Comparison of ENCODE assay signal across 8 mouse cellular contexts in the genomic region with DNA sequence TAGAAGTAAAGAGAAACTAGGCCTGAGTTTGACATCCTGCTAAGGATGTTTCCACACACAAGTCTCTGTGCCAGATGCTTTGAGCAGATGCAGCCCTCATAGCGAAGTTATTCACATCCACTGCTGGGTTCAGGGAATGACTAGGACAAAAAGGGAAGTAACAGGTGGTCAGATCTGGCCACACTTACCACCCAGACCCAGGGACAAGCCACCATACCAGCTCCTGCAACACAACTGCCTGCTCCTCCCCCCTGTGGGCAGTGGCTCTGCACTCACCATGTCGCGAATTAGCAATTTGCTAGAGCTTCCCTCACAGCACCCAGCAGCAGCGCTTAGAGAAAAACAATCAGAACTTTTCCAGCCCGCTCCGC. TPM values are rescaled to one million over a fixed set of nuclear protein-coding genes. Genes with fewer than 3 reads are reported as not detected.
DNase-seq lines count a peak whose midpoint lies in the region; ATAC-seq and TF ChIP-seq lines count a peak whose summit lies in the region.
"Not testable (repeated sequence)": the region's sequence is repeated elsewhere in the genome, so short reads cannot be mapped to it uniquely, and the experiment has no call there.

No protein-coding gene starts in this region.

- H3K27me3 ChIP-seq in E14TG2a.4 (ENCODE audit: insufficient read depth, low read length); embryonic facial prominence, embryonic 11.5 days (ENCODE audit: control insufficient read depth, insufficient read depth, low read length); forebrain, postnatal 0 days (ENCODE audit: insufficient read depth, low read length); hindbrain, embryonic 12.5 days; kidney, postnatal 0 days (ENCODE audit: insufficient read depth, low read length); liver, embryonic 15.5 days; midbrain, embryonic 13.5 days; stomach, embryonic 14.5 days (ENCODE audit: control insufficient read depth, insufficient read depth, low read length): not testable (repeated sequence)

- 0% methylated on average over 6 of the region's 6 CpGs for WGBS in embryonic facial prominence, embryonic 11.5 days
- WGBS in forebrain, postnatal 0 days, result 0% methylated on average over 6 of the region's 6 CpGs
- WGBS in hindbrain, embryonic 12.5 days, result under 1% methylated on average over 6 of the region's 6 CpGs
- WGBS in kidney, postnatal 0 days, result 0% methylated on average over 6 of the region's 6 CpGs
- WGBS in liver, embryonic 15.5 days (ENCODE audit: insufficient replicate concordance), result under 1% methylated on average over 6 of the region's 6 CpGs
- WGBS in midbrain, embryonic 13.5 days, result 0% methylated on average over 6 of the region's 6 CpGs
- WGBS in stomach, embryonic 14.5 days, result 0% methylated on average over 6 of the region's 6 CpGs

- not testable (repeated sequence) for H3K36me3 ChIP-seq in E14TG2a.4 (ENCODE audit: insufficient read depth, low read length); embryonic facial prominence, embryonic 11.5 days (replicated peaks; ENCODE audit: control insufficient read depth, insufficient read depth, low read depth, low read length); forebrain, postnatal 0 days (ENCODE audit: insufficient read depth); hindbrain, embryonic 12.5 days; kidney, postnatal 0 days (ENCODE audit: insufficient read depth, low read length); liver, embryonic 15.5 days (replicated peaks); stomach, embryonic 14.5 days (ENCODE audit: control insufficient read depth, insufficient read depth, low read length)
- H3K36me3 ChIP-seq in midbrain, embryonic 13.5 days, result peaks cover 14% of the 10 kb centered on the region; the same call in 1 of the 2 replicates

- ATAC-seq in embryonic facial prominence, embryonic 11.5 days (replicated peaks; ENCODE audit: insufficient number of reproducible peaks, low FRiP score, low TSS enrichment, low read depth), result peak; percentile 83; the same call in 1 of the 2 replicates
- not testable (repeated sequence) for ATAC-seq in forebrain, postnatal 0 days; kidney, postnatal 0 days (replicated peaks; ENCODE audit: low FRiP score, low read depth); midbrain, embryonic 13.5 days; stomach, embryonic 14.5 days (ENCODE audit: insufficient number of reproducible peaks, insufficient read depth, low FRiP score, low read depth)
- ATAC-seq in hindbrain, embryonic 12.5 days (ENCODE audit: low FRiP score), result peak; percentile 81
- ATAC-seq in liver, embryonic 15.5 days (ENCODE audit: insufficient read depth), result peak; percentile 47

- not testable (repeated sequence) for TF ChIP-seq CTCF in E14TG2a.4 (conservative IDR thresholded peaks at IDR 0.05; ENCODE audit: low read length); forebrain, postnatal 0 days (IDR thresholded peaks at IDR 0.05; ENCODE audit: low read depth); kidney, postnatal 0 days (IDR thresholded peaks at IDR 0.05; ENCODE audit: low read depth)

- H3K9ac ChIP-seq in embryonic facial prominence, embryonic 11.5 days (replicated peaks; ENCODE audit: low read length), result peak overlapping the region; percentile 62
- peak overlapping the region; percentile 23 for H3K9ac ChIP-seq in forebrain, postnatal 0 days
- peak overlapping the region; percentile 49 for H3K9ac ChIP-seq in hindbrain, embryonic 12.5 days
- peak overlapping the region; percentile 55 for H3K9ac ChIP-seq in kidney, postnatal 0 days (ENCODE audit: low read depth, low read length)
- peak overlapping the region; percentile 62 for H3K9ac ChIP-seq in liver, embryonic 15.5 days
- H3K9ac ChIP-seq in midbrain, embryonic 13.5 days (replicated peaks), result peak overlapping the region; percentile 23; the same call in 1 of the 2 replicates
- peak overlapping the region; percentile 33; the same call in 1 of the 2 replicates for H3K9ac ChIP-seq in stomach, embryonic 14.5 days (replicated peaks; ENCODE audit: low read depth, low read length)

- not testable (repeated sequence) for H3K9me3 ChIP-seq in E14TG2a.4 (ENCODE audit: low read length); embryonic facial prominence, embryonic 11.5 days (replicated peaks; ENCODE audit: control insufficient read depth, low read length); forebrain, postnatal 0 days (ENCODE audit: low read length); kidney, postnatal 0 days (replicated peaks; ENCODE audit: low read length); liver, embryonic 15.5 days (replicated peaks); stomach, embryonic 14.5 days (ENCODE audit: control insufficient read depth, low read depth, low read length)
- H3K9me3 ChIP-seq in hindbrain, embryonic 12.5 days (replicated peaks), result peaks cover 13% of the 10 kb centered on the region; the same call in 1 of the 2 replicates
- 0 out of 2 replicates have a peak, but pooled peaks cover 13% of the 10 kb centered on the region for H3K9me3 ChIP-seq in midbrain, embryonic 13.5 days

- peak overlapping the region; percentile 36; the same call in 1 of the 2 replicates for H3K4me2 ChIP-seq in embryonic facial prominence, embryonic 11.5 days (ENCODE audit: low read depth, low read length)
- peak overlapping the region; percentile 54 for H3K4me2 ChIP-seq in forebrain, postnatal 0 days (ENCODE audit: low read depth)
- peak overlapping the region; percentile 74 for H3K4me2 ChIP-seq in hindbrain, embryonic 12.5 days (replicated peaks)
- peak overlapping the region; percentile 73 for H3K4me2 ChIP-seq in kidney, postnatal 0 days (ENCODE audit: low read length)
- H3K4me2 ChIP-seq in liver, embryonic 15.5 days, result peak overlapping the region; percentile 93
- peak overlapping the region; percentile 63 for H3K4me2 ChIP-seq in midbrain, embryonic 13.5 days (replicated peaks)
- peak overlapping the region; percentile 78 for H3K4me2 ChIP-seq in stomach, embryonic 14.5 days (replicated peaks; ENCODE audit: low read depth, low read length)

- peaks cover 13% of the 10 kb centered on the region for H3K4me1 ChIP-seq in E14TG2a.4 (replicated peaks; ENCODE audit: low read depth, low read length)
- H3K4me1 ChIP-seq in embryonic facial prominence, embryonic 11.5 days (ENCODE audit: control insufficient read depth, insufficient read depth, low read length); forebrain, postnatal 0 days (ENCODE audit: insufficient read depth); hindbrain, embryonic 12.5 days; kidney, postnatal 0 days (replicated peaks; ENCODE audit: insufficient read depth, low read length); liver, embryonic 15.5 days (replicated peaks); midbrain, embryonic 13.5 days (replicated peaks); stomach, embryonic 14.5 days (ENCODE audit: control insufficient read depth, insufficient read depth, low read length): not testable (repeated sequence)

- 0 out of 2 replicates have a peak overlapping the region, but pooled peaks have one; percentile 20 for H3K27ac ChIP-seq in embryonic facial prominence, embryonic 11.5 days (replicated peaks; ENCODE audit: low read depth, low read length)
- H3K27ac ChIP-seq in forebrain, postnatal 0 days (ENCODE audit: low read depth, low read length); midbrain, embryonic 13.5 days: not testable (repeated sequence)
- peak overlapping the region; percentile 23; the same call in 1 of the 2 replicates for H3K27ac ChIP-seq in hindbrain, embryonic 12.5 days
- peak overlapping the region; percentile 74 for H3K27ac ChIP-seq in kidney, postnatal 0 days
- H3K27ac ChIP-seq in liver, embryonic 15.5 days (replicated peaks), result peak overlapping the region; percentile 74
- peak overlapping the region; percentile 61; the same call in 1 of the 2 replicates for H3K27ac ChIP-seq in stomach, embryonic 14.5 days (ENCODE audit: low read length)

- H3K4me3 ChIP-seq in E14TG2a.4 (replicated peaks; ENCODE audit: low read length), result peak overlapping the region; percentile 91
- peak overlapping the region; percentile 59 for H3K4me3 ChIP-seq in embryonic facial prominence, embryonic 11.5 days (ENCODE audit: low read depth, low read length)
- H3K4me3 ChIP-seq in forebrain, postnatal 0 days (ENCODE audit: low read depth, low read length), result peak overlapping the region; percentile 47
- peak overlapping the region; percentile 64 for H3K4me3 ChIP-seq in hindbrain, embryonic 12.5 days
- peak overlapping the region; percentile 60 for H3K4me3 ChIP-seq in kidney, postnatal 0 days (replicated peaks; ENCODE audit: low read depth, low read length)
- peak overlapping the region; percentile 77 for H3K4me3 ChIP-seq in liver, embryonic 15.5 days (replicated peaks)
- peak overlapping the region; percentile 58 for H3K4me3 ChIP-seq in midbrain, embryonic 13.5 days (replicated peaks)
- H3K4me3 ChIP-seq in stomach, embryonic 14.5 days (ENCODE audit: low read depth, low read length), result peak overlapping the region; percentile 60

- DNase-seq in embryonic facial prominence, embryonic 11.5 days (ENCODE audit: low spot score), result peak; percentile 4
- not testable (repeated sequence) for DNase-seq in forebrain, postnatal 0 days; kidney, postnatal 0 days (ENCODE audit: low spot score)

RNA-seq across cellular contexts. Expression of gene Gm20449, which starts 0.2 kb away (rescaled TPM):
- 0.08 TPM in 1 of 2 replicates, not detected in the other for polyA plus RNA-seq in embryonic facial prominence, embryonic 11.5 days (2014; fragmentation: Nextera tagmentation; extraction: Ambion mirVana)
- total RNA-seq in forebrain, postnatal 0 days (2014; rRNA removed), result 0.24 TPM in 1 of 2 replicates, not detected in the other
- polyA plus RNA-seq in forebrain, postnatal 0 days (2015; fragmentation: Nextera tagmentation; extraction: Ambion mirVana), result 0.04 and 0.13 TPM in 2 replicates
- 0.09 and 0.12 TPM in 2 replicates for polyA plus RNA-seq in hindbrain, embryonic 12.5 days (2016; fragmentation: Nextera tagmentation; extraction: Ambion mirVana)
- polyA plus RNA-seq in kidney, postnatal 0 days (2015; fragmentation: Nextera tagmentation; extraction: Ambion mirVana), result not detected in 2 replicates
- not detected in 2 replicates for polyA plus RNA-seq in liver, embryonic 15.5 days (2015; fragmentation: Nextera tagmentation; extraction: Ambion mirVana)
- 0.09 and 0.12 TPM in 2 replicates for polyA plus RNA-seq in midbrain, embryonic 13.5 days (2015; fragmentation: Nextera tagmentation; extraction: Ambion mirVana)
- polyA plus RNA-seq in stomach, embryonic 14.5 days (2014; fragmentation: Nextera tagmentation; extraction: Ambion mirVana), result 0.10 and 0.22 TPM in 2 replicates

RNA-seq across cellular contexts. Expression of gene AW146154, which starts 0.7 kb away (rescaled TPM):
- polyA plus RNA-seq in embryonic facial prominence, embryonic 11.5 days (2014; fragmentation: Nextera tagmentation; extraction: Ambion mirVana), result 8.2 and 14.1 TPM in 2 replicates
- 5.0 and 5.9 TPM in 2 replicates for total RNA-seq in forebrain, postnatal 0 days (2014; rRNA removed)
- 3.0 and 4.3 TPM in 2 replicates for polyA plus RNA-seq in forebrain, postnatal 0 days (2015; fragmentation: Nextera tagmentation; extraction: Ambion mirVana)
- polyA plus RNA-seq in hindbrain, embryonic 12.5 days (2016; fragmentation: Nextera tagmentation; extraction: Ambion mirVana), result 6.9 and 9.0 TPM in 2 replicates
- 12.3 and 12.4 TPM in 2 replicates for polyA plus RNA-seq in kidney, postnatal 0 days (2015; fragmentation: Nextera tagmentation; extraction: Ambion mirVana)
- 2.3 and 2.9 TPM in 2 replicates for polyA plus RNA-seq in liver, embryonic 15.5 days (2015; fragmentation: Nextera tagmentation; extraction: Ambion mirVana)
- 4.1 and 4.3 TPM in 2 replicates for polyA plus RNA-seq in midbrain, embryonic 13.5 days (2015; fragmentation: Nextera tagmentation; extraction: Ambion mirVana)
- 13.8 and 16.3 TPM in 2 replicates for polyA plus RNA-seq in stomach, embryonic 14.5 days (2014; fragmentation: Nextera tagmentation; extraction: Ambion mirVana)

RNA-seq across cellular contexts. Expression of gene Vmn2r57, which starts 50.5 kb away (rescaled TPM):
- 0.32 and 0.33 TPM in 2 replicates for polyA plus RNA-seq in embryonic facial prominence, embryonic 11.5 days (2014; fragmentation: Nextera tagmentation; extraction: Ambion mirVana)
- total RNA-seq in forebrain, postnatal 0 days (2014; rRNA removed), result 0.15 and 0.48 TPM in 2 replicates
- 0.28 and 0.50 TPM in 2 replicates for polyA plus RNA-seq in forebrain, postnatal 0 days (2015; fragmentation: Nextera tagmentation; extraction: Ambion mirVana)
- polyA plus RNA-seq in hindbrain, embryonic 12.5 days (2016; fragmentation: Nextera tagmentation; extraction: Ambion mirVana), result 0.17 and 0.29 TPM in 2 replicates
- 0.12 and 0.17 TPM in 2 replicates for polyA plus RNA-seq in kidney, postnatal 0 days (2015; fragmentation: Nextera tagmentation; extraction: Ambion mirVana)
- polyA plus RNA-seq in liver, embryonic 15.5 days (2015; fragmentation: Nextera tagmentation; extraction: Ambion mirVana), result 0.02 TPM in 1 of 2 replicates, not detected in the other
- 0.19 and 0.34 TPM in 2 replicates for polyA plus RNA-seq in midbrain, embryonic 13.5 days (2015; fragmentation: Nextera tagmentation; extraction: Ambion mirVana)
- polyA plus RNA-seq in stomach, embryonic 14.5 days (2014; fragmentation: Nextera tagmentation; extraction: Ambion mirVana), result 0.46 and 0.48 TPM in 2 replicates

Comparison
In these comparisons a context has a peak if more than half of its experiments do, and no peak if none do; other contexts are left out.
1. H3K4me2 ChIP-seq: peak in every context shown above with its lines; median percentile 93 in liver, embryonic 15.5 days; 78 in stomach, embryonic 14.5 days; 74 in hindbrain, embryonic 12.5 days; 73 in kidney, postnatal 0 days; 63 in midbrain, embryonic 13.5 days; 54 in forebrain, postnatal 0 days; 36 in embryonic facial prominence, embryonic 11.5 days.